ENCODE assay signal across 10 mouse cellular contexts in genomic region chr8:11727273-11727650, GRCm38 (mm10). TPM values are rescaled to one million over a fixed set of nuclear protein-coding genes. Genes with fewer than 3 reads are reported as not detected.
DNase-seq lines count a peak whose midpoint lies in the region; ATAC-seq and TF ChIP-seq lines count a peak whose summit lies in the region.
"Had no signal": no experiment of that assay in that cellular context is flagged by ENCODE, and none has a peak within 500 bp of the region (broad histone marks: within the 10 kb centered on the region; RNA-seq: fewer than 3 reads in every experiment).

No protein-coding gene starts in this region.

- peak overlapping the region; percentile 97; the same call in 1 of the 2 replicates for H3K4me3 ChIP-seq in liver, adult 2 months (ENCODE audit: insufficient read depth, low read depth, low read length)
- peak overlapping the region; percentile 79 for H3K4me3 ChIP-seq in forebrain, embryonic 13.5 days
- H3K4me3 ChIP-seq in limb, embryonic 10.5 days: peak overlapping the region; percentile 80
- peak overlapping the region; percentile 68 for H3K4me3 ChIP-seq in neural tube, embryonic 15.5 days (replicated peaks)

- peak overlapping the region; percentile 64 for H3K9ac ChIP-seq in liver, adult 2 months (ENCODE audit: low read depth, low read length)
- peak overlapping the region; percentile 98 for H3K9ac ChIP-seq in forebrain, embryonic 13.5 days
- H3K9ac ChIP-seq in neural tube, embryonic 15.5 days (replicated peaks): peak overlapping the region; percentile 89

- no peaks in the 10 kb centered on the region for H3K9me3 ChIP-seq in forebrain, embryonic 13.5 days (replicated peaks)
- no peaks in the 10 kb centered on the region for H3K9me3 ChIP-seq in limb, embryonic 10.5 days (replicated peaks)
- H3K9me3 ChIP-seq in neural tube, embryonic 15.5 days (replicated peaks): no peaks in the 10 kb centered on the region

- no peak for DNase-seq in liver, adult 2 months (ENCODE audit: extremely low read depth, low read depth, low spot score)
- DNase-seq in liver: no peak
- DNase-seq in limb, embryonic 10.5 days (ENCODE audit: low spot score): no peak
- no peak for DNase-seq in urinary bladder, postnatal 4 days (ENCODE audit: low spot score in 2 of 2)
- no peak for DNase-seq in layer of hippocampus, postnatal 14 days (ENCODE audit: low spot score in 2 of 2)
- DNase-seq in kidney, postnatal 14 days: no peak

- peaks cover 13% of the 10 kb centered on the region for H3K4me1 ChIP-seq in liver, adult 2 months (ENCODE audit: control insufficient read depth, insufficient read depth, low read length)
- H3K4me1 ChIP-seq in forebrain, embryonic 13.5 days: peaks cover 33% of the 10 kb centered on the region
- H3K4me1 ChIP-seq in limb, embryonic 10.5 days: peaks cover 40% of the 10 kb centered on the region
- peaks cover 33% of the 10 kb centered on the region for H3K4me1 ChIP-seq in neural tube, embryonic 15.5 days

- no peak for TF ChIP-seq POLR2A in liver, adult 2 months (IDR thresholded peaks at IDR 0.05; ENCODE audit: extremely low read depth, insufficient read depth, low read length)

- H3K79me2 ChIP-seq in liver, adult 2 months (ENCODE audit: control insufficient read depth, insufficient read depth, low read length): peaks cover 7% of the 10 kb centered on the region; the same call in 1 of the 2 replicates

- peak overlapping the region; percentile 80 for H3K4me2 ChIP-seq in forebrain, embryonic 13.5 days
- H3K4me2 ChIP-seq in neural tube, embryonic 15.5 days: peak overlapping the region; percentile 74

- ATAC-seq in forebrain, embryonic 13.5 days: peak; percentile 28
- peak; percentile 33 for ATAC-seq in neural tube, embryonic 15.5 days (ENCODE audit: low FRiP score)

- no peak overlapping the region for H3K27ac ChIP-seq in liver, adult 2 months (replicated peaks; ENCODE audit: insufficient read depth, low read depth, low read length)
- peak overlapping the region; percentile 100 for H3K27ac ChIP-seq in forebrain, embryonic 13.5 days
- H3K27ac ChIP-seq in limb, embryonic 10.5 days: peak overlapping the region; percentile 94
- peak overlapping the region; percentile 99 for H3K27ac ChIP-seq in neural tube, embryonic 15.5 days (replicated peaks)

- WGBS in liver, adult 2 months: 11% methylated on average over 22 of the region's 22 CpGs
- under 1% methylated on average over 22 of the region's 22 CpGs for WGBS in forebrain, embryonic 13.5 days
- 1% methylated on average over 22 of the region's 22 CpGs for WGBS in limb, embryonic 10.5 days
- 1% methylated on average over 22 of the region's 22 CpGs for WGBS in neural tube, embryonic 15.5 days

- H3K36me3 ChIP-seq in liver, adult 2 months (ENCODE audit: control insufficient read depth, insufficient read depth, low read length): no peaks in the 10 kb centered on the region
- peaks cover 3% of the 10 kb centered on the region; the same call in 1 of the 2 replicates for H3K36me3 ChIP-seq in forebrain, embryonic 13.5 days (ENCODE audit: poor library complexity, severe bottlenecking)
- no peaks in the 10 kb centered on the region for H3K36me3 ChIP-seq in limb, embryonic 10.5 days
- no peaks in the 10 kb centered on the region for H3K36me3 ChIP-seq in neural tube, embryonic 15.5 days

- TF ChIP-seq CTCF in liver, adult 2 months (IDR thresholded peaks at IDR 0.05; ENCODE audit: low read depth, low read length): no peak

- H3K27me3 ChIP-seq in liver, adult 2 months (ENCODE audit: control insufficient read depth, insufficient read depth, low read length): no peaks in the 10 kb centered on the region
- H3K27me3 ChIP-seq in forebrain, embryonic 13.5 days: peaks cover 21% of the 10 kb centered on the region
- H3K27me3 ChIP-seq in limb, embryonic 10.5 days (ENCODE audit: low read depth, poor library complexity, severe bottlenecking): peaks cover 44% of the 10 kb centered on the region
- H3K27me3 ChIP-seq in neural tube, embryonic 15.5 days (replicated peaks): peaks cover 10% of the 10 kb centered on the region; the same call in 1 of the 2 replicates

RNA-seq across cellular contexts. Expression of gene Arhgef7, which starts 0.3 kb away (rescaled TPM):
- 15.8 and 19.3 TPM in 2 replicates for total RNA-seq in liver, adult 2 months (2014; rRNA removed)
- 11.0 and 12.4 TPM in 2 replicates for polyA plus RNA-seq in liver, adult 2 months (2012; rRNA removed)
- polyA plus RNA-seq in forebrain, embryonic 13.5 days (2015; fragmentation: Nextera tagmentation; extraction: Ambion mirVana): 58.5 and 61.8 TPM in 2 replicates
- 52.4 and 59.1 TPM in 2 replicates for polyA plus RNA-seq in limb, embryonic 10.5 days (2016; fragmentation: Nextera tagmentation; extraction: Ambion mirVana)
- polyA plus RNA-seq in neural tube, embryonic 15.5 days (2015; fragmentation: Nextera tagmentation; extraction: Ambion mirVana): 54.4 and 62.3 TPM in 2 replicates
- 100 to 1,000 TPM; 153 to 157 TPM for total RNA-seq in layer of hippocampus, postnatal 14 days (2021)

RNA-seq across cellular contexts. Expression of gene 1700016D06Rik, which starts 26.4 kb away (rescaled TPM):
- total RNA-seq in liver, adult 2 months (2014; rRNA removed): not detected in 2 replicates
- polyA plus RNA-seq in liver, adult 2 months (2012; rRNA removed): not detected in 2 replicates
- polyA plus RNA-seq in forebrain, embryonic 13.5 days (2015; fragmentation: Nextera tagmentation; extraction: Ambion mirVana): not detected in 2 replicates
- polyA plus RNA-seq in limb, embryonic 10.5 days (2016; fragmentation: Nextera tagmentation; extraction: Ambion mirVana): 0.21 TPM in 1 of 2 replicates, not detected in the other
- not detected in 2 replicates for polyA plus RNA-seq in neural tube, embryonic 15.5 days (2015; fragmentation: Nextera tagmentation; extraction: Ambion mirVana)
- not detected for total RNA-seq in layer of hippocampus, postnatal 14 days (2021)
- total RNA-seq: adrenal gland, postnatal 14 days; left cerebral cortex, adult 18-20 months had no signal
